Mouse (Mus musculus) left cerebral cortex, postnatal 36 days (tissue): ENCODE data around the gene Trio. TPM values are rescaled to one million over a fixed set of nuclear protein-coding genes. Genes with fewer than 3 reads are reported as not detected.
"Not testable (repeated sequence)": the region's sequence is repeated elsewhere in the genome, so short reads cannot be mapped to it uniquely, and the experiment has no call there.

Experiments
- DNase-seq, 2 experiments: peaks; one replicate each; pipeline ENCODE4 v3.0.0; 2021 to 2022; ENCODE audit warnings: low spot score in 2 of 2, mixed read lengths in 1 of 2
- intact Hi-C: fragments of 180-260 bp; cut with DNase I; formaldehyde crosslinking; loops from one replicate; pipeline ENCODE4 v1.15.1; 2025
- total RNA-seq, 2 experiments: library from RNA; stranded (reverse); gene quantifications; 2 replicates each; pipeline ENCODE4 v1.2.3; 2021

The Trio gene
- total RNA-seq, 2 experiments from 2014 or later: 182 to 280 TPM

DNA sequence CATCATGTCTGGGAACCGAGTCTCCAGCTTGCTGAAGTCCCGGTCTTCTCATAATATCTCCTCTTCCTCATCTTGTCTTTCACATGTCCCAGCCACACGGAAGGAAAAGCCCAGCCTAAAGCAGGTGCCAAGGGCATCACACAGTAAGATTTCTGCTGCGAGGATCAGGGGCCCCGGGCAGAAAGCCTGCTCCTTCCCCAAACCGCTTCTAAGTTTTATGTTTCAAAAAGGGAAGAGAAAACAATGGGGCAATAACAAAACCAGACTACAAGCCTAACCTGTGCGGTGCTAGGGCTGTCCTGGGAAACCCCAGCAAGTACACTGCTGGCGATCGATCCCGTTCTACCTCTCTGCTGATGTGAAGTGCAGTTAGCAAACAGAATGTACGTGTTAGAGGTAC lies 162.7 kb downstream of the Trio start:
- intact Hi-C loops: no loop called here
- DNase-seq: no peak

DNA sequence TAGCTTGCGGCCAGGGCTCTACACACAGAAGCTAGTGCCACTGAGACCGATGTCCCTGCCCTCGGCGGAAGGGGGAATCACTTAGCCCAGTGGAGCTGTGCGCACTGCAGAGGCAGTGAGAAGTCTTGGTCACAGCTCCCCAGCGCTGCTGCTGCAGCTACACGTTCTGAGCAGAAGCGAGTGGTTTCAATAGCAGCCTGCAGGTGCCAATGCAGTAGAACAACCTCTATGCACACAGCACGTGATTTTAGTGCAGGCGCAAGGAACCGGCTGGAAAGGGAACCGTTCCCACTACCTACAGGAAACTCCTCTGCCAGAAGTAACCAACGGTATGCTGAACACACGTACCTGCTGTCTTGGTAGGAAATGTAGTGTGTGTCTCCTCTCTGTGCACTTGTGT lies 165.2 kb downstream of the Trio start:
- DNase-seq: no peak
- intact Hi-C loops: no loop called here

DNA sequence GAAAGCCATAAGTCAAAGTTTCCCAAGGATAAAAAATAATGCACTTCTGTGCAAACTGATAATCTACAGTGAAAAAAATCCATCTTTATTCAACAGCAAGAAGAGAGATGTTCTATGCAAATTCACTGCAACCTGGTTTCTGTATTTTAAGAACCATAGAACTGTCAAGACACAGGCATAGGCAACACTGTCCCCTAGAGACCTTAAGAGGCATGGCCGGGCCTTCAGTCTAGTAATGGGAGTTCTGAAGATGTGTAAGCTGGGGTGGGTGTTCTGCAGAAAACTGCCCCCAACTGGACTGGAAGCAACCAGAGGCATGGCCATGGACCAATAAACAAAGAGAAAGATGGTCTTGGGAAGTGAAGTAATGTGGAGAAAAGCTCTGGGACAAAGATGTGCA lies 166.1 kb downstream of the Trio start:
- DNase-seq: no peak
- intact Hi-C loops: no loop called here

GRCm38 (mm10) chr15:27859115-27859514 lies 166.5 kb downstream of the Trio start:
- intact Hi-C loops: no loop called here
- DNase-seq: no peak

DNA sequence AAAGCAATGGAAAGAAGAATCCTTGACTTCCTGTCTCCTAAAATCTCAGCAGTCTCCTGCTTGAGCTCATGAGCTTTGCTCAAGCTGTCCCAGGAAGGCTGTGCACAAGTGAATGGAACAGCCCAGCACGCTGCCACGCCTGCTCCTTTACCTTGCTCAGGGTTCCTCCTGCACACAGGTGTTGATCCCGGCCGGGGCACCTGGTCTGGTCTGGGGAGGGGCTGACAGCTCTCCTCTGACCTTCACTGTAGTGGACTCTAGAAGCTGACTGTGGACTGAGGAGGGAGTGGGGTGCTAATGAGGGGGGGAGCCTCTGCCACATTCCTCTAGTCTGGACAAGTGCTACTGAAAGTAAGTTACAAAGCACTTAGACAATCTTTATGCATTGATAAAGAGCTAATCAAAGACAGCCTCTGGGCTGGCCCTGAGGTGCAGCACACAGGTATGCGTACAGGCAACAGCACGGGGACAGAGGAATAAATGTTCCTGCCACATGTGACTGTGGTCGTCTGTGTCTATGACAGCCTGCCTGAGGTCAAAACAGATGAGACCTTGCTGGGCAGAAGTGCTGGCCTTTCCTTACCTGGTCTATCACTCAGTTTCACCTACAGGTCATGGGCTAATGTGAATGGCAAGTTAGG lies 167.3 kb downstream of the Trio start:
- intact Hi-C loops: no loop called here
- DNase-seq: no peak

GRCm38 (mm10) chr15:27857242-27857641 lies 168.4 kb downstream of the Trio start:
- DNase-seq: no peak
- intact Hi-C loops: loop anchor here (2.0 kb wide), 1 partner anchor 28 kb away; no protein-coding TSS in a partner anchor

- intact Hi-C loops: loop anchor here (2.0 kb wide), 1 partner anchor 29 kb away; no protein-coding TSS in a partner anchor
- no peak for DNase-seq
Measured at GRCm38 (mm10) chr15:27856050-27856787, 169.4 kb downstream of the Trio start.

DNA sequence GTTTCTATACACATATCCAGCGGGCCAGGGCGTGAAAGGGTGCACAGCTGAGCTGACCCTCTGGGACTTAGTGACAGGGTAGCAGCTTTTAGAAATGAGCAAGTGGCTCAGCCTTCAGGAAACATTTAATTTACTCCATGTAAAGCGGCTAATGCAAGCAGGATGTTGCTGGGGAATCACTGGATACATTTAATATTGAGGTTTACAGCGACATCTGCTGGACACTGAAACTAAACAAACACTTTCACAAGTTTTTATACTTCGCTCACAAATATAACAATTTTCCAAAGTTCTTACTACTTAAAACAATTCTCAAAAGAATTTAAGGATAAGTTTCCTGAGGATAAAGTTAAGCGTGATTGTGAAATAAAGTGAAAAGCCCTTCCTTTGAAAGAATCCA lies 174.3 kb downstream of the Trio start:
- intact Hi-C loops: no loop called here
- DNase-seq: no peak

DNA sequence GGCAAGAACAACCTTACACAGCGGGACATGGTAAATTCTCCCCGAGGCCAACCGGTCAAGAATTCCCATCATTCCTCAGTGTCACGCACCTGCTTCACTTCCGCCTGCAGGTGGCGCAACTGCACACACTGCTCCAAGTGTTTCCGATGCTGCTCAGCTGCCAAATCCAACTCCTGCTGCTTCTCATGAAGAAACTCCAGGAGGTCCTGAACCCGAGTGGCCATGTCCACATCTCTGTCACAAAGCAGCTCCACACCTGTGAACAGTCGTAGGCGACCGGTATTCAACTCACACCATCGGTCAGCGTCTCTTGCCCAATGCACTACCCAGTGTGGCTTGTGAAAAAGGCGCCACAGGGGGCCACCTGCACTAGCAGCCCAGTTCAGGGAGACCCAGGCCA lies 174.7 kb downstream of the Trio start:
- no peak for DNase-seq
- intact Hi-C loops: no loop called here

GRCm38 (mm10) chr15:27849910-27850309 lies 175.7 kb downstream of the Trio start:
- DNase-seq: no peak
- intact Hi-C loops: no loop called here

DNA sequence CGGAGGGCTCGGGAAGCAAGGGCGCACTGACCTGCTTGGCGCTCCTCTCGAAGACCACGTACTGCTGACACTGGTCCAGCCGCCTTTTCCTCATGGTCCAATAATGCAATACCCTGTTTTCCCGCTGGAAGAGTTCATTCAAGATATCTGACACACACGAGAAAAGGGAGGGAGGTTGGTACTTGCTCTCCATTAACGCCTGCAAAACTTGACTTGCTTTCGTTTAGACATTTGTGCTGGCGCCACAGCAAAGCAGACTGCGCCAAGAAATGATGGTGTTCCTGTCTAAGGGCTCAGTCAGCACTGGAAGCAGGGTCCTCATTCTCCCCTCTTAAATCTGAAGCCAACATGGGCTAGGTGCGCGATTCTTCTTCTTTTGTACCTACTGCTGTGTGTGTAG lies 184.0 kb downstream of the Trio start:
- DNase-seq: no peak
- intact Hi-C loops: no loop called here

DNA sequence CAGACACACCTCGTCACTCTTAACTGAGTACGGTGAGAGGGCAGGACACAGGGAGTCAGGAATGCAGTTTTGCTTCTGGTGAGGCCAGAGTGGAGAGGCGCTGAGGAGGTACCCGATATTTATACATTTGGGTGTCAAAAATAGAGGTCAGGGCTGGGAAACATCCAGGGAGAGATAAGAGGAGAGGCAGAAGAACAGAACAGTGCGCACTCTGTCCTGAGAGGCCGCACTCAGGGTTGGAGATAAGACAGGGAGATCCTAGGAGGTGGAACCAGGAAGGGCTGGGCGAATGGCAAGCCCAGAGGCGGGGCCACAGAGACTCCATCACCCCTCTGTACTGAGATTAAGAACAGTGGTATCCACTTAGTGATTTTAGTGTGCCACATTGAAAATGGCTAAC lies 185.1 kb downstream of the Trio start:
- intact Hi-C loops: no loop called here
- DNase-seq: no peak

DNA sequence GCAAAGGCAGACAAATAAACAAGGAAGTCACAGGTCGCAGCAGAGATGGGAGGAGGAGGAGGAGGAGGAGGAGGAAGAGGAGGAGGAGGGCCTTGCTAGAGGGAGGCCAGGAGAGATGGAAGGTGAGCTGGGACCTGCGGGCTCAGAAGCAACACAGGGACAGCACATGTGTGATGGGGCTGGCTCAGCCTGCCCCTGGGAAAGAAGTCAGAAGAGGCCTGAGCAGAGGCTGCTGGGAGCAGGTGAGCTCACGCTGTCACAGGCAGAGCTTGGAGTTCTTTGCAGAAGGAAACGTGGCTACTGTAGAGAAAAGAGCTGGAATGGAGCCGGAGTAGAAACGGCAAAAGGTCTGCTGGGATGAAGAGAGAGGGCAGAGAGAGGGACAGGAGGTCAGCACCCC lies 185.5 kb downstream of the Trio start:
- intact Hi-C loops: no loop called here
- DNase-seq: no peak

GRCm38 (mm10) chr15:27831646-27832045 lies 194.0 kb downstream of the Trio start:
- intact Hi-C loops: no loop called here
- DNase-seq: no peak

DNA sequence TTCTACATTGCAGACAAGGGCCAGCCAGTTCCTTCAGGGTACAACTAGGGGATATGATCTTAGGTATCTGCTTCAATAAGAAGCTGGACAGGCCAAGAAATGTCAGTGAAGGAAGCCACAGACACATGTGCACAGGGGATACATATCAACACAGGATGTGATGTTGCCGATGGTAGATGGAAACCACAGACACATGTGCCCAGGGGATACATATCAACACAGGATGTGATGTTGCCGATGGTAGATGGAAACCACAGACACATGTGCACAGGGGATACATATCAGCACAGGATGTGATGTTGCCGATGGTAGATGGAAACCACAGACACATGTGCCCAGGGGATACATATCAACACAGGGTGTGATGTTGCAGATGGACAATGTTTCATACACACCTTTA lies 197.8 kb downstream of the Trio start:
- intact Hi-C loops, DNase-seq: not testable (repeated sequence)

DNA sequence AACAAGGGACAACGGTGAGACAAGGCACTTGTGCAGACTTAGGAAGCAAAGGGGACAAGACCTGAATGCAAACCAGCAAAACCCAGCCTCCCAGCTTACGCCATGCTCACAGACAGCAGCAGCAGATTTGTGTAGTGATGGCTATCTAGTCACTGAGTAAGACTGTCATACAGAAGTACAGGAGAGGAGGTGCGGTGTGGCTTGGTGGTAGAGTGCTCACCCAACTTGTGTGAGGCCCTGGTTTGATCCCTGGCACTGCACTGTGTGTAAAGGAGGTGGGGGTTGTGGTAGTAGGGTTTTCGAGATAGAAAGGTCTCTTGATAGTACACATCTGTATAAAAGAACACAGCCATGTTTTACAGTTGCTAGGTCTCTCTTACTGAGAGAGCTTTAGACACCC lies 198.8 kb downstream of the Trio start:
- intact Hi-C loops: no loop called here
- DNase-seq: no peak

- intact Hi-C loops: no loop called here
- no peak for DNase-seq
Measured at GRCm38 (mm10) chr15:27826048-27826637, 199.5 kb downstream of the Trio start.

DNA sequence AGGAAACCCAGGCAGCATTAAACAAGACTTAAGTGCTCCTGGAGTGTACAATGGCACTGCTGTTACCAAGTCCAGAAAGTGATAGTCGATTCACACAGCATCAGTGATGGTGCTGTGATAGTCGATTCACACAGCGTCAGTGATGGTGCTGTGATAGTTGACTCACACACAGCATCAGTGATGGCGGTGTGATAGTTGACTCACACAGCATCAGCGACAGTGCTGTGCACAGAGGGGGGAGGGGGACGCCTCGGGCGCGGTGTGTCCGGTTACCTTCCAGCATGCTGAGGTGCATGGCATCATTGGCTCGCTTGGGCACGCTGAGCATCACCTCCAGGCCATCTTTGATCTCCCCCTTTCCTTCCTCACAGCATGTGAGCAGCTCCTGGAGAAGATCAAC lies 200.3 kb downstream of the Trio start:
- DNase-seq: no peak
- intact Hi-C loops: loop anchor here (2.0 kb wide), 1 partner anchor 73 kb away; no protein-coding TSS in a partner anchor

DNA sequence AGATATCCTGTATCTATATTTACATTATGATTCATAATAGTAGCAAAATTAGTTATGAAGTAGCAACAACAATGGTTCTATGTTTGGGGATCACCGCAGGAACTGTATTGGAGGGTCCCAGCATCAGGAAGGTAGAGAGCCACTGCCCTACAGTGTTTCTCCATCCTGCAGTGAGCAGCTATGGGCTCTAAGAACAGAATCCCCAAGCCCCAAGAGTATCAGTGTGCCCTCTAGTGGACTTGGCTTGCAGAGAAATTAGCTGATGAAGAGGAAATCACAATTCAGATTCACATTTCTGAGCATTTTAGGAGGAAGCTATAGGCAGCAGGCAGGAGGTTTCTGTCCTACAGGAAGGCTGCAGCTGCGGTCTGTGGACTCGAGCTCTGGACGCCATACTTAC lies 202.1 kb downstream of the Trio start:
- intact Hi-C loops: loop anchor here (5.0 kb wide), 1 partner anchor 166 kb away; no protein-coding TSS in a partner anchor
- no peak for DNase-seq

- no peak for DNase-seq
- intact Hi-C loops: loop anchor here (5.0 kb wide), 1 partner anchor 165 kb away; no protein-coding TSS in a partner anchor
Measured at GRCm38 (mm10) chr15:27822461-27822860, 203.2 kb downstream of the Trio start.
